Mouse (Mus musculus) CH12.LX (cell line): ENCODE results near the gene Lrrc61. TPM values are rescaled to one million over a fixed set of nuclear protein-coding genes. Genes with fewer than 3 reads are reported as not detected.

Experiments used
- DNase-seq: peaks from one replicate; pipeline ENCODE4 v3.0.0-alpha.2; 2013; ENCODE audit errors: extremely low read depth
- H3K27ac ChIP-seq: 2 replicates; pipeline ENCODE4 v1.5.1; 2012; ENCODE audit warnings: low read depth, mild to moderate bottlenecking, control low read depth, moderate library complexity; ENCODE audit not compliant: insufficient read depth
- H3K27me3 ChIP-seq: replicated peaks from 2 replicates; pipeline ENCODE3; 2012; ENCODE audit warnings: inconsistent platforms
- H3K36me3 ChIP-seq, 2 experiments: replicated peaks in 1 of 2; 2 replicates each; pipeline versions ENCODE3 to v1.6.1; 2012; ENCODE audit warnings: inconsistent platforms in 1 of 2, low read length in 1 of 2, mild to moderate bottlenecking in 1 of 2, mixed read lengths in 1 of 2, moderate library complexity in 1 of 2; ENCODE audit not compliant: control insufficient read depth in 1 of 2, insufficient read depth in 1 of 2
- H3K4me1 ChIP-seq, 2 experiments: 2 replicates each; pipeline ENCODE4 v1.6.1; 2012; ENCODE audit warnings: inconsistent platforms in 1 of 2, moderate library complexity in 1 of 2; ENCODE audit not compliant: insufficient read depth in 2 of 2, control insufficient read depth in 1 of 2
- H3K4me2 ChIP-seq: 2 replicates; pipeline ENCODE4 v1.6.1; 2012; ENCODE audit warnings: low read depth, mild to moderate bottlenecking, control low read depth; ENCODE audit not compliant: poor library complexity, insufficient read depth, severe bottlenecking
- H3K4me3 ChIP-seq, 3 experiments: fragments of 150-350 bp in 1 of 3; sonication (generic) in 1 of 3; replicated peaks in 1 of 3; 2 replicates each; pipeline versions ENCODE3 to v1.5.1; 2011 to 2012; ENCODE audit warnings: low read depth in 2 of 3, low read length in 2 of 3, mild to moderate bottlenecking in 2 of 3, moderate library complexity in 2 of 3, control low read depth in 1 of 3, improper control_type of control experiment in 1 of 3, inconsistent platforms in 1 of 3, mixed read lengths in 1 of 3; ENCODE audit not compliant: poor library complexity in 1 of 3
- H3K79me2 ChIP-seq: replicated peaks from 2 replicates; pipeline ENCODE4 v1.6.1; 2012; ENCODE audit warnings: mild to moderate bottlenecking, moderate library complexity; ENCODE audit not compliant: control insufficient read depth, poor library complexity, insufficient read depth, severe bottlenecking; ENCODE audit errors: extremely low read depth
- H3K9ac ChIP-seq: 2 replicates; pipeline ENCODE4 v1.6.1; 2012; ENCODE audit warnings: low read depth, mild to moderate bottlenecking, control low read depth, moderate library complexity; ENCODE audit not compliant: insufficient read depth
- H3K9me3 ChIP-seq: replicated peaks from 2 replicates; pipeline ENCODE3; 2012; ENCODE audit warnings: low read length, inconsistent platforms, mixed read lengths
- CTCF ChIP-seq, 2 experiments: IDR thresholded peaks in 1 of 2; conservative IDR thresholded peaks in 1 of 2; 2 replicates each; pipeline ENCODE4 v1.5.1; 2011 to 2012; ENCODE audit warnings: low read depth in 2 of 2, low read length in 2 of 2, improper control_type of control experiment in 1 of 2, inconsistent platforms in 1 of 2, mild to moderate bottlenecking in 1 of 2, moderate library complexity in 1 of 2
- E2F4 ChIP-seq: IDR thresholded peaks from 2 replicates; pipeline ENCODE4 v1.6.1; 2011; ENCODE audit warnings: low read depth, low read length, improper control_type of control experiment; ENCODE audit not compliant: insufficient replicate concordance
- ELF1 ChIP-seq: IDR thresholded peaks from 2 replicates; pipeline ENCODE4 v1.6.1; 2014; ENCODE audit warnings: low read depth, mild to moderate bottlenecking, inconsistent platforms, low read length, improper control_type of control experiment
- ETS1 ChIP-seq: conservative IDR thresholded peaks from 2 replicates; pipeline ENCODE4 v1.6.1; 2012; ENCODE audit warnings: low read depth, mild to moderate bottlenecking, inconsistent platforms, low read length, improper control_type of control experiment, moderate library complexity
- HCFC1 ChIP-seq: IDR thresholded peaks from 2 replicates; pipeline ENCODE4 v1.6.1; 2012; ENCODE audit warnings: low read depth, mild to moderate bottlenecking, inconsistent platforms, low read length, improper control_type of control experiment
- KAT2A ChIP-seq: IDR thresholded peaks from 2 replicates; pipeline ENCODE4 v1.6.1; 2012; ENCODE audit warnings: low read length, improper control_type of control experiment, inconsistent platforms; ENCODE audit not compliant: insufficient replicate concordance
- MAX ChIP-seq: IDR thresholded peaks from 2 replicates; pipeline ENCODE4 v1.6.1; 2011; ENCODE audit warnings: low read length, improper control_type of control experiment
- MEF2A ChIP-seq: IDR thresholded peaks from 2 replicates; pipeline ENCODE4 v1.6.1; 2014; ENCODE audit warnings: low read depth, mild to moderate bottlenecking, inconsistent platforms, low read length, improper control_type of control experiment, borderline replicate concordance
- NELFE ChIP-seq: IDR thresholded peaks from 2 replicates; pipeline ENCODE4 v1.6.1; 2011; ENCODE audit warnings: low read depth, low read length, improper control_type of control experiment
- NRF1 ChIP-seq: IDR thresholded peaks from 2 replicates; pipeline ENCODE4 v1.6.1; 2014; ENCODE audit warnings: low read depth, mild to moderate bottlenecking, inconsistent platforms, low read length, improper control_type of control experiment, moderate library complexity
- PAX5 ChIP-seq: IDR thresholded peaks from 2 replicates; pipeline ENCODE4 v1.6.1; 2012; ENCODE audit warnings: low read length, inconsistent platforms, mixed read lengths
- POLR2A ChIP-seq: IDR thresholded peaks from 2 replicates; pipeline ENCODE4 v1.6.1; 2011; ENCODE audit warnings: low read depth, mild to moderate bottlenecking, improper control_type of control experiment, low read length
- RAD21 ChIP-seq: IDR thresholded peaks from 2 replicates; pipeline ENCODE4 v1.6.1; 2011; ENCODE audit warnings: low read depth, mild to moderate bottlenecking, low read length, improper control_type of control experiment, moderate library complexity
- TBP ChIP-seq: conservative IDR thresholded peaks from 2 replicates; pipeline ENCODE4 v1.6.1; 2011; ENCODE audit warnings: low read depth, low read length, improper control_type of control experiment
- TCF12 ChIP-seq: IDR thresholded peaks from 2 replicates; pipeline ENCODE4 v1.6.1; 2014; ENCODE audit warnings: low read depth, mild to moderate bottlenecking, inconsistent platforms, low read length, improper control_type of control experiment
- UBTF ChIP-seq: IDR thresholded peaks from 2 replicates; pipeline ENCODE4 v1.6.1; 2012; ENCODE audit warnings: low read depth, mild to moderate bottlenecking, inconsistent platforms, low read length, improper control_type of control experiment, moderate library complexity
- USF2 ChIP-seq: conservative IDR thresholded peaks from 2 replicates; pipeline ENCODE4 v1.6.1; 2011; ENCODE audit warnings: low read depth, low read length, improper control_type of control experiment
- ZKSCAN1 ChIP-seq: IDR thresholded peaks from 2 replicates; pipeline ENCODE4 v1.6.1; 2012; ENCODE audit warnings: low read depth, inconsistent platforms, low read length, improper control_type of control experiment, borderline replicate concordance
- ZMIZ1 ChIP-seq: IDR thresholded peaks from 2 replicates; pipeline ENCODE4 v1.6.1; 2012; ENCODE audit warnings: low read depth, mild to moderate bottlenecking, inconsistent platforms, low read length, improper control_type of control experiment
- ZNF384 ChIP-seq: IDR thresholded peaks from 2 replicates; pipeline ENCODE4 v1.6.1; 2012; ENCODE audit warnings: low read depth, low read length, improper control_type of control experiment, inconsistent platforms
- dilution Hi-C: fragments of 300-500 bp; cut with MboI; formaldehyde crosslinking; loops from 2 replicates; pipeline ENCODE4 v1.14.3; 2020; ENCODE audit warnings: low sequenced_read_pairs; ENCODE audit not compliant: extremely low pct_unique_long_range_greater_than_20kb, extremely low pct_ligation_motif_present
- in situ Hi-C: fragments of 300-500 bp; cut with MboI; formaldehyde crosslinking; loops from 3 replicates; pipeline ENCODE4 v1.14.3; 2019; ENCODE audit warnings: low sequenced_read_pairs, low pct_ligation_motif_present, low pct_unique_long_range_greater_than_20kb, mixed read lengths
- polyA plus RNA-seq: library from polyadenylated mRNA; unstranded; fragments of >175 nt; gene quantifications from 2 replicates; pipeline ENCODE4 v1.2.1, GENCODE M21; 2012; ENCODE audit warnings: low read depth; ENCODE audit not compliant: insufficient read length
- total RNA-seq, 2 experiments: library from RNA; depleted of rRNA; stranded (reverse); fragments of 300-350 nt in 1 of 2; fragments of >200 nt in 1 of 2; gene quantifications; 2 replicates each; pipeline ENCODE4 v1.2.3; 2012 to 2014

The Lrrc61 gene
- total and polyA plus RNA-seq, 3 experiments = 5.6 to 14.2 (median 13.7) TPM

DNA sequence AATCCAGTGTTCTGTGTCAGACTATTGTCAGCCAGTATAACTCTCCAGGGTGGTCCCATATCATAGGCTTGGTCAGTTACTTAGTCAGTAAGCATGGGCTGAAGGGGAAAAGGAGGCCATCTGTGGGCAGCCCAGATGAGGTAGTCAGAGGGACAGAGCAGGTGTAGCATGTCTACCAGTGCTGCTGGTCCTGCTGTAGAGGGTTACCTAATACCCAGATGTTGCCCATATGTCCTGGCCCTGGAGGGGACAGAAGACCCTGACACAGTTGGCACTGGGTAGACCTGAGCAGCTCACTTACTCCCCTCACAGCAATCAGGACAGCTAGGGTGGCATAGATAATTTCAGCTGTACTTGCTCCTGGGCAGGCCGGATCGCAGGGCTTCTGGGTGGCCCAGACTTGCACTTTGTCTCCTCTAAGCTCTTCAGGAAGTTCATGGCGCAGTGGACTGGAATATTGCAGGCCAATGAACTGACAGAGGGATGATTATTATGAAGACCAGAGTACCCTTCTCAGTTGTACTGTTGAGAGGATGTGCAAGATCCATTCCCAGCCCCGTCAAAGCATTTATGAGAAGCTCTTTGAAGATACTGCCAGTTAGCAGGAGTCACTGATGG, 11.2 kb downstream of the Lrrc61 start:
- peaks cover 3 to 43% of the 10 kb centered on the region in 2 experiments for H3K36me3 ChIP-seq
- DNase-seq = no peak
- TF ChIP-seq ZMIZ1 = no peak
- no peak for TF ChIP-seq HCFC1
- no peak for TF ChIP-seq MEF2A
- no peak for TF ChIP-seq NRF1
- no peak for TF ChIP-seq ELF1
- no peak for TF ChIP-seq ZNF384
- TF ChIP-seq ZKSCAN1 = no peak
- no peak for TF ChIP-seq E2F4
- TF ChIP-seq PAX5 = no peak
- no peak for TF ChIP-seq RAD21
- TF ChIP-seq USF2 = no peak
- TF ChIP-seq POLR2A = no peak
- TF ChIP-seq UBTF = no peak
- TF ChIP-seq CTCF (conservative IDR thresholded peaks at IDR 0.05 in 1 of 2, IDR thresholded peaks at IDR 0.05 in 1 of 2; ENCODE audit: low read depth in 2 of 2, low read length in 2 of 2) = no peak
- TF ChIP-seq KAT2A = no peak
- no peak for TF ChIP-seq NELFE
- TF ChIP-seq TBP = no peak
- no peak for TF ChIP-seq TCF12
- no peak for TF ChIP-seq MAX
- TF ChIP-seq, all 38 proteins: peak for 0

DNA sequence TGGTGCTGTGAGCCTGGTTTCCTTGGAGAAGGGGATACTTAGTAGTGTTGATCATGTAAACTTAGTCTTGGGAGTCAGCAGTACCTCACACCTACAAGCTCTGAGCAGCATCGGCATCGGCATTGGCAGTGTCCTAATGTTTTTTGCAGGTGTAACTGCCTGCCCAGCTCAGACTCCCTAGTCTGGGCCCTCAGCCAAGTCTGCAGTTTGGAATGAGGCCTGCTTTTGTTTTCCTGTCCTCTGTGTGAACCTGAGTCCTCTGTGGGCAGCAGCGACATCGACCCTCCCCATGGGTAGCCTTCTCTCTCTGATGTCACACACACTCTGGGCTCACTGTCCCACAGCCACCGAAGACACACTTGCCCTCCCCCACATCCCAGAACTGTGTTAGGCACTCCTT, 11.7 kb downstream of the Lrrc61 start:
- no peak overlapping the region for H3K27ac ChIP-seq
- dilution Hi-C loops (no loop called here), in situ Hi-C loops (no loop called here)
- no peak overlapping the region for H3K4me3 ChIP-seq
- no peaks in the 10 kb centered on the region for H3K27me3 ChIP-seq
- H3K9ac ChIP-seq = no peak overlapping the region
- no peaks in the 10 kb centered on the region for H3K79me2 ChIP-seq
- no peak for TF ChIP-seq ETS1
- peaks cover 4% of the 10 kb centered on the region for H3K9me3 ChIP-seq
- H3K36me3 ChIP-seq = peaks cover 3 to 40% of the 10 kb centered on the region in 2 experiments
- peaks cover 0 to 4% of the 10 kb centered on the region in 2 experiments; a peak in 1 of 4 replicates for H3K4me1 ChIP-seq
- no peak for DNase-seq
- no peak overlapping the region for H3K4me2 ChIP-seq

More for the DNA sequence above, 11.2 kb downstream of the Lrrc61 start:
- no peak overlapping the region for H3K4me3 ChIP-seq
- H3K27ac ChIP-seq = no peak overlapping the region
- no peaks in the 10 kb centered on the region for H3K79me2 ChIP-seq
- no peaks in the 10 kb centered on the region for H3K27me3 ChIP-seq
- no peak overlapping the region for H3K9ac ChIP-seq
- H3K4me1 ChIP-seq = peaks cover 0 to 4% of the 10 kb centered on the region in 2 experiments; a peak in 1 of 4 replicates
- H3K9me3 ChIP-seq = peaks cover 4% of the 10 kb centered on the region
- dilution Hi-C loops (no loop called here), in situ Hi-C loops (no loop called here)
- H3K4me2 ChIP-seq = no peak overlapping the region
